Mouse (Mus musculus) liver, embryonic 14.5 days (tissue): Measurements from ENCODE around the gene Camk1g. TPM values are rescaled to one million over a fixed set of nuclear protein-coding genes. Genes with fewer than 3 reads are reported as not detected.

Experiments used
- ATAC-seq: fragments of 200-750 bp; cut with Nextera tagmentation; 2 replicates; pipeline ENCODE4 v1.8.0; 2017; ENCODE audit warnings: moderate number of reproducible peaks, mild to moderate bottlenecking, moderate library complexity; ENCODE audit not compliant: insufficient read depth
- DNase-seq, 3 experiments: peaks; one replicate each; pipeline ENCODE4 v3.0.0-alpha.2; 2012 to 2013; ENCODE audit warnings: low read depth in 3 of 3, low spot score in 3 of 3
- H3K27ac ChIP-seq: fragments of 300-500 bp; sonication (generic); 2 replicates; pipeline ENCODE4 v1.5.1; 2014; ENCODE audit warnings: moderate library complexity, mild to moderate bottlenecking, control low read depth, inconsistent platforms
- H3K27me3 ChIP-seq: fragments of 300-500 bp; sonication (generic); 2 replicates; pipeline ENCODE4 v1.6.1; 2014; ENCODE audit warnings: mild to moderate bottlenecking, low read length, moderate library complexity; ENCODE audit not compliant: control insufficient read depth, insufficient read depth
- H3K36me3 ChIP-seq: fragments of 300-500 bp; sonication (generic); replicated peaks from 2 replicates; pipeline ENCODE4 v1.6.1; 2014; ENCODE audit warnings: low read depth; ENCODE audit not compliant: control insufficient read depth, insufficient read depth
- H3K4me1 ChIP-seq, 2 experiments: fragments of 200-500 bp in 1 of 2; fragments of 300-500 bp in 1 of 2; sonication (generic) in 1 of 2; replicated peaks; 2 replicates each; pipeline ENCODE4 v1.6.1; 2012 to 2014; ENCODE audit warnings: antibody characterized with exemption in 1 of 2, inconsistent platforms in 1 of 2, low read length in 1 of 2; ENCODE audit not compliant: control insufficient read depth in 2 of 2, insufficient read depth in 2 of 2
- H3K4me2 ChIP-seq: fragments of 300-500 bp; sonication (generic); 2 replicates; pipeline ENCODE4 v1.6.1; 2014; ENCODE audit warnings: low read depth, mild to moderate bottlenecking, control low read depth, moderate library complexity
- H3K4me3 ChIP-seq, 2 experiments: fragments of 200-500 bp in 1 of 2; fragments of 300-500 bp in 1 of 2; sonication (generic) in 1 of 2; 2 replicates each; pipeline ENCODE4 v1.5.1; 2012 to 2014; ENCODE audit warnings: low read depth in 2 of 2, low read length in 2 of 2, mild to moderate bottlenecking in 2 of 2, control low read depth in 1 of 2, inconsistent platforms in 1 of 2, moderate library complexity in 1 of 2; ENCODE audit not compliant: insufficient read depth in 1 of 2
- H3K9ac ChIP-seq: fragments of 300-500 bp; sonication (generic); replicated peaks from 2 replicates; pipeline ENCODE4 v1.6.1; 2014; ENCODE audit warnings: mild to moderate bottlenecking, control low read depth, moderate library complexity
- H3K9me3 ChIP-seq: fragments of 300-500 bp; sonication (generic); 2 replicates; pipeline ENCODE4 v1.6.1; 2016; ENCODE audit warnings: low read length, mixed read lengths; ENCODE audit not compliant: control insufficient read depth
- CTCF ChIP-seq: IDR thresholded peaks from 2 replicates; pipeline ENCODE4 v1.5.1; 2016; ENCODE audit warnings: antibody characterized with exemption, low read depth, control low read depth
- EP300 ChIP-seq: IDR thresholded peaks from 2 replicates; pipeline ENCODE4 v1.6.1; 2016; ENCODE audit warnings: antibody characterized with exemption, low read depth
- WGBS: fragments of 180-500 bp; shearing (Covaris S2); extraction: QIAGEN DNeasy Blood & Tissue Kit; methylation state at CpG from one replicate; pipeline ENCODE4 v1.1.7; 2014; ENCODE audit not compliant: insufficient replicate concordance; 5-methylcytosine and 5-hydroxymethylcytosine counted together
- polyA plus RNA-seq, 2 experiments: library from polyadenylated mRNA; depleted of rRNA in 1 of 2; stranded (reverse) in 1 of 2; unstranded in 1 of 2; fragments of >200 nt; fragmentation: Nextera tagmentation in 1 of 2; extraction: Ambion mirVana in 1 of 2; gene quantifications; 2 replicates each; pipeline versions ENCODE4 v1.2.1 to v1.2.3; 2012 to 2014

Camk1g gene
- polyA plus RNA-seq, 2 experiments, result 0.15 to 0.23 TPM

DNA sequence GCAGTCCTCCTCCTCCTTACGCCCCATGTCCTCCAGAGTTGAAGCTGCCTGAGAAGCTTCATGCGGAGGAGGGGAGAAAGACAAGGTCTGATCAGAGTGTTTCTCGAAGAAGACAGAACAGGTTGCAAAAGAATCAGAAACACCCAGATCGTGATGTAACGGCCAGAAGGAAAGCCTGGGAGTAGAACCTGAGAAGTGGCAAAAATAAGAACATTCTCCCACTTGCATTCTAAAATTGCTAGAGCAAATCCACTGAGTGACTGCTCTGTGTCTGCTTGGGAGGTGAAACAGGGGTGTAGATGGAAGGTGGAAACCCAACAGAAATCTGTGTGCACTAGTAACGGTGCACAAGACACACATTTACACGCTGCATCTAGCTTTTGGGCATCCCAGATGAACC lies 8.0 kb downstream of the Camk1g start:
- Histone ChIP-seq H3K4me2 (no peak overlapping the region), H3K4me3 (no peak overlapping the region), H3K4me1 (no peaks in the 10 kb centered on the region), H3K9me3 (no peaks in the 10 kb centered on the region), H3K36me3 (no peaks in the 10 kb centered on the region), H3K9ac (no peak overlapping the region), H3K27ac (no peak overlapping the region), H3K27me3 (no peaks in the 10 kb centered on the region)
- DNase-seq, result no peak
- 71% methylated on average over 7 of the region's 7 CpGs for WGBS
- no peak for TF ChIP-seq EP300
- TF ChIP-seq CTCF, result no peak
- ATAC-seq, result no peak

DNA sequence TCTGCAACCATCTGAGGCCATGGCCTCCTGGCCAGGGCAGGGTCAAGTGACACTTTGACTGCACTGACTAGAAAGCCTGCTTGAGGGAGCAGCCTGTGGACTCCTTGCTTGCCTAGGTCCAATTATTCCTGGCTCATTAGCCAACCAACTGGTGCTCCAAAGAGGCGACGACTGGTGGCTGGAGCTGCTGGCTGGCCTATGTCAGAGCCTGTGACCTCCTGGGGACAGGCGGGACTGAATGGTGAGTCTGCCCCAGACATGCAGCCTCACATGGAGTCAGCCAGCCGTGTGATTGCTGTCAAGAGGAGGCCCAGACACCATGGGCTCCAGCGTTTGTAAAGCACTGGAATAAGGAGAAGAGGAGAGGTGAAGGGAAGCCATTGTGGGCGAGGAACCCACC lies 8.9 kb downstream of the Camk1g start:
- ATAC-seq (no peak), DNase-seq (no peak)
- no peak overlapping the region for H3K9ac ChIP-seq
- no peaks in the 10 kb centered on the region for H3K4me1 ChIP-seq
- no peak overlapping the region for H3K4me2 ChIP-seq
- H3K36me3 ChIP-seq, result no peaks in the 10 kb centered on the region
- H3K9me3 ChIP-seq, result no peaks in the 10 kb centered on the region
- H3K27me3 ChIP-seq, result no peaks in the 10 kb centered on the region
- 53% methylated on average over 6 of the region's 6 CpGs for WGBS
- H3K27ac ChIP-seq, result no peak overlapping the region
- no peak overlapping the region for H3K4me3 ChIP-seq
- TF ChIP-seq CTCF (no peak), EP300 (no peak)

DNA sequence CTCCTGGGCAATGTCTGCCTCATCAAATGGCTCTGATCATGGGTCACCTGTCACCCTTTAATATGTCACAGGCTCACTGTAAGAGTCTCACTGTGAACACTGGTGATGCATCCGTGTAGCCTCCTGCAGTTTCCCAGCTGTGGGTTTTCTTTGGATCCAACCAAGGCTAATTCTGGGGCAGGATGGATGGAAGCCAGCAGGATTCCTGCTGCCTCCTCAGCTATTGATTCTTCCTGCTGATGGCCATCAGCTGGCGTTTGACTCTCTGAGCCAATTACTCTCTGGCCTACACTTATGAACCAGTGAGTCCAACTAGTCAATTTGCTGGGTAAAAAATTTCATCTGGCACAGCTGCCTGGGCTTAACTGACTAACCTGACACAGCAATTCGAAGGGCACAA lies 10.9 kb downstream of the Camk1g start:
- DNase-seq (no peak), ATAC-seq (no peak)
- H3K4me1 ChIP-seq, result no peaks in the 10 kb centered on the region
- no peaks in the 10 kb centered on the region for H3K9me3 ChIP-seq
- no peak for TF ChIP-seq CTCF
- TF ChIP-seq EP300, result no peak
- H3K27me3 ChIP-seq, result no peaks in the 10 kb centered on the region
- H3K4me3 ChIP-seq, result no peak overlapping the region
- no peaks in the 10 kb centered on the region for H3K36me3 ChIP-seq
- H3K27ac ChIP-seq, result no peak overlapping the region
- no peak overlapping the region for H3K9ac ChIP-seq
- WGBS, result 49% methylated on average over 3 of the region's 3 CpGs
- H3K4me2 ChIP-seq, result no peak overlapping the region

DNA sequence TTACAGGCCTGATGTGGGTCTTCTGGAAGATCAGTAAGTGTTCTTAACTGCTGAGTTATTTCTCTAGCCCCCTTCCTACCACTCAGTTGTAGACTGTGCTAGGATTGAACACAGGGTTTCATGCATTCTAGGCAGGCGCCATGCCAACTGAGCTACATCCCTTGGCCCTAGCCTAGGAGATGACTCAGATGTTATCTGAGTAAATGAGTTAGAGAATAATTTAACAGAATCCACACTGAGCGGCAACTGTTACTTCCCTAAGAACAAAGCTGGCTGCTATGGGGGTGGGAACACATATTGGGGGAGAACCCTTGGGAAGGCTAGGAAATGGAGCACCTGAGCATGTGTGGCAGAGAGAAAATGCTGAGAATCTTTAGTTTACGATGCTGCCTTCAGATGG lies 18.5 kb downstream of the Camk1g start:
- Histone ChIP-seq H3K9me3 (no peaks in the 10 kb centered on the region), H3K36me3 (no peaks in the 10 kb centered on the region), H3K4me1 (no peaks in the 10 kb centered on the region), H3K4me2 (no peak overlapping the region), H3K9ac (no peak overlapping the region), H3K27me3 (no peaks in the 10 kb centered on the region), H3K27ac (no peak overlapping the region), H3K4me3 (no peak overlapping the region)
- DNase-seq (no peak), ATAC-seq (no peak)
- TF ChIP-seq CTCF (no peak), EP300 (no peak)
- 65% methylated on average over 3 of the region's 3 CpGs for WGBS

DNA sequence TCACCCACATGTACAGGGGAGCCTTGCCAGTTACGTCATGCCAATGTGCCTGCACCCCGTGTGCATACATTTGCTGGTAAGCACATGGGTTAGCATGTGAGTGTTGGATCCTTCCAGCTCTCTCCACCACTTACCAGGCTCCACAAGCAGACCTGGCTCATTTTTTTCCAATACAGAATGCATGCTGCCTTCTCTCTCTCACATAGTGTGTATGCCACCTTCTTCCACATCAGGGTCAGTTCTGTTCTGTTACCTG lies 19.6 kb downstream of the Camk1g start:
- ATAC-seq, result no peak
- H3K9ac ChIP-seq, result no peak overlapping the region
- H3K9me3 ChIP-seq, result no peaks in the 10 kb centered on the region
- DNase-seq, result no peak
- TF ChIP-seq CTCF (no peak), EP300 (no peak)
- no peak overlapping the region for H3K27ac ChIP-seq
- H3K4me3 ChIP-seq, result no peak overlapping the region
- WGBS, result 70% methylated on average over 2 of the region's 2 CpGs
- no peaks in the 10 kb centered on the region for H3K27me3 ChIP-seq
- no peak overlapping the region for H3K4me2 ChIP-seq
- H3K4me1 ChIP-seq, result no peaks in the 10 kb centered on the region
- no peaks in the 10 kb centered on the region for H3K36me3 ChIP-seq
